Mouse (Mus musculus) layer of hippocampus, postnatal 14 days (tissue): Measurements from ENCODE around the gene Med12l. TPM values are rescaled to one million over a fixed set of nuclear protein-coding genes. Genes with fewer than 3 reads are reported as not detected.

Experiments used
- DNase-seq, 2 experiments: peaks; one replicate each; pipeline ENCODE4 v3.0.0; 2021 to 2022; ENCODE audit warnings: low spot score in 2 of 2, mixed read lengths in 1 of 2
- total RNA-seq, 2 experiments: library from RNA; stranded (reverse); gene quantifications; 2 replicates each; pipeline ENCODE4 v1.2.3; 2021

Med12l gene
- total RNA-seq, 2 experiments from 2014 or later = 37.5 to 37.7 TPM

- no peak for DNase-seq
These were observed 171.2 kb downstream of the Med12l start for GRCm38 (mm10) chr3:59176871-59177270.

GRCm38 (mm10) chr3:59181134-59181533 is 175.5 kb downstream of the Med12l start:
- DNase-seq = no peak

GRCm38 (mm10) chr3:59182129-59182528 is 176.5 kb downstream of the Med12l start:
- DNase-seq = no peak

- DNase-seq = no peak
These were observed 180.0 kb downstream of the Med12l start for GRCm38 (mm10) chr3:59185662-59186061.

GRCm38 (mm10) chr3:59187336-59187735 is 181.7 kb downstream of the Med12l start:
- no peak for DNase-seq

- DNase-seq = no peak
These were observed 186.0 kb downstream of the Med12l start for GRCm38 (mm10) chr3:59191674-59192073.

- DNase-seq = no peak
These were observed 188.5 kb downstream of the Med12l start for GRCm38 (mm10) chr3:59194099-59194498.

GRCm38 (mm10) chr3:59194938-59195337 is 189.3 kb downstream of the Med12l start, which contains the start of gene Gpr87:
TSS of gene Gpr87 (minus strand) at chr3:59195104.
- DNase-seq = no peak

- DNase-seq = no peak
These were observed 191.8 kb downstream of the Med12l start for GRCm38 (mm10) chr3:59197329-59197948.

- no peak for DNase-seq
These were observed 198.3 kb downstream of the Med12l start for GRCm38 (mm10) chr3:59203802-59204520.

GRCm38 (mm10) chr3:59204719-59205503 is 199.3 kb downstream of the Med12l start:
- no peak for DNase-seq

GRCm38 (mm10) chr3:59205941-59206340 is 200.3 kb downstream of the Med12l start:
- no peak for DNase-seq

- peak; percentile 27 to 79 for DNase-seq
These were observed 203.3 kb downstream of the Med12l start for GRCm38 (mm10) chr3:59208650-59209548.

- no peak for DNase-seq
These were observed 204.5 kb downstream of the Med12l start for GRCm38 (mm10) chr3:59210089-59210488.

- no peak for DNase-seq
These were observed 205.1 kb downstream of the Med12l start, which contains the start of gene P2ry13 for GRCm38 (mm10) chr3:59210727-59211126. TSS of gene P2ry13 (minus strand) at chr3:59210882.

- DNase-seq = no peak
These were observed 206.2 kb downstream of the Med12l start for GRCm38 (mm10) chr3:59211784-59212183.

GRCm38 (mm10) chr3:59212404-59212803 is 206.8 kb downstream of the Med12l start:
- DNase-seq = no peak

- no peak for DNase-seq
These were observed 211.6 kb downstream of the Med12l start for GRCm38 (mm10) chr3:59217211-59217610.

- no peak for DNase-seq
These were observed 213.7 kb downstream of the Med12l start for GRCm38 (mm10) chr3:59219326-59219725.

GRCm38 (mm10) chr3:59222303-59222702 is 216.7 kb downstream of the Med12l start:
- no peak for DNase-seq

- DNase-seq = no peak
These were observed 219.8 kb downstream of the Med12l start for GRCm38 (mm10) chr3:59225411-59225810.
